Mouse (Mus musculus): ENCODE results near the gene Atg9a.

- TF ChIP-seq EP300 (IDR thresholded peaks at IDR 0.05; ENCODE audit: low read depth) (no peak), CTCF (IDR thresholded peaks at IDR 0.05; ENCODE audit: low read depth) (no peak)
These were observed 31.5 kb upstream of the Atg9a start for GRCm38 (mm10) chr1:75223532-75223931.

All from liver, embryonic 14.5 days (tissue).